Mouse (Mus musculus) splenic B cell, adult 2 months (primary cell): ENCODE measurements around the gene Myo6.

ENCODE experiments used
- DNase-seq: peaks from one replicate; pipeline ENCODE4 v3.0.0-alpha.2; 2011; ENCODE audit warnings: low read depth, low spot score
- H3K27me3 ChIP-seq: 2 replicates; pipeline ENCODE4 v1.6.1; 2012; ENCODE audit warnings: mild to moderate bottlenecking, low read length, moderate library complexity, mixed read lengths; ENCODE audit not compliant: control insufficient read depth, poor library complexity, insufficient read depth, severe bottlenecking
- H3K36me3 ChIP-seq: 2 replicates; pipeline ENCODE4 v1.6.1; 2012; ENCODE audit warnings: mild to moderate bottlenecking, low read length, moderate library complexity, mixed read lengths; ENCODE audit not compliant: control insufficient read depth, poor library complexity, insufficient read depth, severe bottlenecking

Gene Myo6

DNA sequence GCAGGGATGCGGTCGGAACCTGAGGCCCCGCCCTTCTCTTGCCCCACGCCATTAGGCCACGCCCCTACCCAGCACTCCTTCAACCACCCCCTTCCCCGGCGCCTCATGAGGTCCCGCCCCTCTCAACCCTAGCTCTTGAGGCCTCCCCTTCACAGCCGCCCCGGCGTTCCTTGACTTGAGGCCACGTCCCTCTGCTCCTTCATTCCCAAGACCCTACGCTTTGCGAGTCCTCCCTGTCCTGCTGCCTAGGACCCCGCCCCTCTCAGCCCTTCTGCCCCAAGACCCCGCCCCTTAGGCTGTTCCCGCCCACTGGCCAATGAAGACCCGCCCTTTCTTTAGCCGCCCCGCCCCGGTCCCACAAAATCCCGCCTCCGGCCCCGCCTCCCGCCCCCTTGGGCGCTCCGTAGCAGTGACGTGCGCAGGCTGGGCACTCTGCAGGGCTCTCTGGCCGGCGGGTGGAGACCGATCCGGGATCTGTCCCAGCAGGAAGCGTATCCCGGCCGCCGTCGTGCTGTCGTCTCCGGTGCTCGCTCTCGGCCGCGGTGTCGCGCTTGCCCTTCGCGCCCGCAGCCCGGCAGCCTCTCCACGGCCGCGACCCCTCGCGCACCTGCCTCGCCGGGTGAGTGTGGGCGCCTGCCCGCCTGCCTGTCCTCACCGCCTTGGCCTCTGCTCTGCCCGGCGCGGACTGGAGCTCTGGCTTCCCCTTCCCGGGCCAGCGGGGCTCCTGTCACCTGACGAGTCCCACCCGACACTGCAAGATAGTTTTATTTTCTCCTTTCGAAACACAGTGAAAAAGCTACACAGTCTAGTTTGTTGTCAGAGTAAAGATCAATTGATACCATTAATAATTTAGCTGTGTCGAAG lies at the start of gene Myo6:
Myo6 (plus strand) TSS at position 421 of the 864 bp plus-strand sequence.
- no peaks in the 10 kb centered on the region for H3K27me3 ChIP-seq
- peak; percentile 88 for DNase-seq
- H3K36me3 ChIP-seq, result no peaks in the 10 kb centered on the region

DNA sequence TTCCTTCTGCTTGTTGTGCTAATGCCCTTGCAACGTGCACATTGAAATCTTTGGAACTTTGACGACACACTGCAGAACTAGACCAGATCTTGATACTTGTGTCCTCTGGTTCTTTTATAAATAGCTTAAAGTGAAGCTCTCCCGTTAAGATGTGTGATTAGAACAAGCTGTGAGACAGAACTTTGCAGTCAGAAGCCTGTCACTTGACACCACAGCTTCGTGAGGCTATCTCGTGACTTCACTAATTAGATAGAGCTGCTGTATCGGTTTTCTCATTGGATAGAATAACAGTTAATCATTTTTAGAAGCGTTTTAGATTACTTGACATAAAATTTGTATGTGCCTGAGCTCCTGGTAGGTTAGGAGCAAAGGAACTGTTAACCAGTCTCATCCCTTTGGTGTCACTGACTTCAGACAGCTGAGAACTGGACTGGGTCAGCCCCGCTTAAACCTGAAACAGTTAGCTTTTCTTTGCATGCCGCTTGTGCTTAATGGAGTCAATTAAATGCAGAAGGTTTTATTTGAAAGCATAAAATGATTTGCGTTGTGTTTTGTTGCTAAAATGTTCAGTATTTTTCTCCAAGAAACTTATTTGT lies 18.7 kb upstream of the Myo6 start:
- DNase-seq, result no peak
- peaks cover 14% of the 10 kb centered on the region for H3K36me3 ChIP-seq
- H3K27me3 ChIP-seq, result no peaks in the 10 kb centered on the region

DNA sequence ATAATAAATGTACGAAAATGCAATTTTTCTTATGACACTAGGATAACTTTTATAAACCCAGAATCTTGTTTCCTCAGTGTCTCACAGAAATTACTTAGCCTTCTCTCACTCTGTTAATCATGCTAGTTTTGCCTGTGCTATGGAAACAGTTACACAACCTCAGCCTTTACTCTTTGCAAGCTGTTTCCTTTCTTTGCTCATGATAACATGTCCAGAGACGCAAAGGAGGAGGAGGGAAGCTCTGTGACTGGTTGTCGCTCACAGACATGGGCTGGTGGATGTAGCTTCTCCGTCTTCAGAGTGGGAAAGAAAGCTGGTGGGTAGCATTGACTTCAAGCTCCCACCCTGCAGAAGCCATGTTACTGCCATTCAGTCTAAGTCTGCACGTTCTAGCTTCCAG lies 15.2 kb upstream of the Myo6 start:
- Histone ChIP-seq H3K36me3 (0 out of 2 replicates have a peak, but pooled peaks cover 2% of the 10 kb centered on the region), H3K27me3 (no peaks in the 10 kb centered on the region)
- DNase-seq, result no peak

DNA sequence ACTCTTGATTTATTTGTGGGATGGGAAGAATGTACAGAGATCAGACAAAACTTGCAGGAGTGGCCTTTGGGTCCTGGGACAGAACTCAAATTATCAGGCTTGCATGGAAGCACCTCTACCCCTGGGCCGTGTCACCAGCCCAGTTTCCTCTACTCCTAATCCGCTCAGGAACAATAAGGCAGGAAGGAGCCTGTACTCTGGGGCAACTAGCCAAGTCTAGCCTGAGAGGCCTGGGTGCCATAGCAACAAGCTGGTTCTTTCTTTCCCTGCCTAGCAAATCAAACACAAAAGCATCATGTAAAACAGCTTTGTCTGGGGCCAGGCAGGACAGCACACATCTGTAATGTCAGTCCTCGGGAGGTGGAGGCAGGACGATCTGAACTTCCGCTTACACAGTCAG lies 9.6 kb upstream of the Myo6 start:
- Histone ChIP-seq H3K27me3 (no peaks in the 10 kb centered on the region), H3K36me3 (no peaks in the 10 kb centered on the region)
- DNase-seq, result no peak

DNA sequence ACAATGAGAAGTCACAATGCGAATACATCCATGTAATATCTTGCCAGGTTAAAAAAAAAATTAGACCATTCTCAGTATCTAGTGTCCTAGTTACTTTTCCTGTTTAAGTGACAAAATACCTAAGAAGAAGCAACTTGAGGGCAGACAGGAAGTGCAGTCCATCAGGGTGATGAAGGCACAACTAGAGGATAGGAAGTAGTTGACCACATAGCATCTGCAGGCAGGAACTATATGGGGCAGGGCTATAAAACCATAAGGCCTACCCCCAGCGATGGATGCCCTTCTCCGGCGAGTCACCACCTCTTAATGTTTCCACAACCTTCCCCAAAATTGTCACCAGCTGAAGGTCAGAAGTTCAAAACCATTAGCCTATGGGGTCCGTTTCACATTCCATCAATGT lies 8.1 kb upstream of the Myo6 start:
- no peak for DNase-seq
- no peaks in the 10 kb centered on the region for H3K36me3 ChIP-seq
- no peaks in the 10 kb centered on the region for H3K27me3 ChIP-seq

DNA sequence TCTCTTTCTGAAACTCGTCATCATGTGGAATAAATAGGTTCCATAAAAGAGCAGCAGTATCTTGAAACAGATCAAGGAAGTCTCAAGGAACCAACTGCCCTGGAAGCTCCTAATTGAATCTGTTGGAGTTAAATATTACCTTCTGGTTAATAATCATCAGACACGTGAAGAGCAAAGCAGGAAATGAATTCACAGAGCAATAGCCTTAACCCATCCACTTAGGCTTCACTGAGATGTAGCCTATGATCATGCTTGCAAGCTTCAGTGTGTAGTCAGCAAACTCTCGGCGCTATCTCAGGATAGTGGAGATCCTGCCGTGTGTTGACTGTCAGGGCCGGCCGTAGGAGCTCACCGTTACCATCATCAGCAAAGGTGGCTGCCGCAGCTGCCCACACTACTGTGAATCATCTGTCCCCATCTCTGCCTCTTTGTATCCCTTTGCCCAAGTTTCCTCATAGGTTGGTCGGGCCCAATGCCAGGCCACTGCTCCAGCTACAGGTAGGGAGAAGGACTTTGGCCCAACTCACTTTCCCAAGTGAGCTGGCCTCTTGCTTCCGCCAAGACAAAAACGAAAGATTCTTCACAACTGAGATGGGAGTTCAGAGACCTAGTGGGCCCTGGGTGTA lies 6.9 kb upstream of the Myo6 start:
- DNase-seq, result no peak

DNA sequence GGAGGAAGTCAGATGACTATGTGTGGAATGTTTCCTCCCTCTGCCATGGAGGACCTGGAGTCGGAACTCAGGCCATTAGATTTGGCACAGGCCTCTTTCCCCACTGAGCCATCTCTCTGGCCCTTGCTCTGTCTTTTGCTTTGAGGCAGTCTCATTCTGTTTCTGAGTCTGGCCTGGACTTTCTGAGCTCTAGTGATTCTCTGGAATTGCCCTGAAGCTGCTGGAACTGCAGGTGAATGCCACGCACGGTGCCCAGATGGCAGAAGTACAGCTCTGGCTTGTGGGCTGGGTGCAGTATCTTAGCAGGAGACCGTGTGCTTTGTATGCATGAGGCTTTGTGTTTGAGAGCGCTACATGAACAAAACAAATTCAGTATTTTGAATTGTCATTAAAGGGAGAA lies 5.9 kb upstream of the Myo6 start:
- Histone ChIP-seq H3K36me3 (no peaks in the 10 kb centered on the region), H3K27me3 (no peaks in the 10 kb centered on the region)
- no peak for DNase-seq

More for the DNA sequence above, 6.9 kb upstream of the Myo6 start:
- Histone ChIP-seq H3K36me3 (no peaks in the 10 kb centered on the region), H3K27me3 (no peaks in the 10 kb centered on the region)

DNA sequence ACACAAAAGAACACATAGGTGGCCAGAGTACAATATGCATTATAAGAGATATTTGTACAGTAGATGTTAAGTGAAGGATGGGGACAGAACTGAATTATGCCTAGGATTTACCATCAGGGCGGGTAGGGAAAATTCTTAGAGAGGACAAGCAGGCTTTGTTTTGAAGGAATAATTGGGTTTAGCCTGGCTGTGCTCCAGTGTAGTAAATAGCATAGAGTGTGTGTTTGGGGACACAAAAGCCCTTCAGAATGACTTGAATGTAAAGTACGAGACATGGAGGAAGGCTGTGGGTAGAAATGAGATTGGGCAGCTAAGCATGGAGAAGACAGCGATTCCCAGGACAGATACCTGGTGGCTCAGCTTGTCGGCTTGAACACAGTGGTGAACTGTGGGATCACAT lies 3.4 kb upstream of the Myo6 start:
- Histone ChIP-seq H3K27me3 (no peaks in the 10 kb centered on the region), H3K36me3 (no peaks in the 10 kb centered on the region)
- no peak for DNase-seq

DNA sequence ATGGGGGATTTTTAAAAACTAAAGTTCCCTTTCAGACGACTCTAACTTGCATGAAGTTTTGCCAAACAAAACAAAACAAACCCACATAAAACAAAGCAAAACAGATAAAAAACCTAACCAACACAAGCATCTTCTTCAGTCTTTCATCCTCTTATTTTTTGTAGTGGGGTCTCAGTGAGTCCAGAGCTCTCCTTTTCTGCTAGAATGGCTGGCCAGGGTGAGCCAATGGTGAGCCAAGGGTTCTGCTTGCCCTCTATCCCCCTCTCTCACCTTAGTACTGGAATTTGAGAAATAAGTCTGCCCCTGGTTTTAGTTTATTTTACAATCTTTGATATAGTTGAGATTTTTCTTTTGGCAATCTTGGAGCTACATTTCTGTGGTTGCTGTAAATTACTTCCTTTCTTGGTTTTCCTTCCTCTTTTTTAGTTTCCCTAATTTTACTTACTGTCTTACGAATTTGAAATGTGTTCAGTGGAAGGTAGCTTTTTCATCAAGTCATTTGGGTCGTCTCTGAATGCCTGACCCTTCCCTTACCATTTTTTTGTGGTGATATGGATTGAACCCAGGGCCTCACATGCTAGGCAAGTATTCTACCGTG lies 1.6 kb upstream of the Myo6 start:
- H3K36me3 ChIP-seq, result no peaks in the 10 kb centered on the region
- no peaks in the 10 kb centered on the region for H3K27me3 ChIP-seq
- peak; percentile 54 for DNase-seq

DNA sequence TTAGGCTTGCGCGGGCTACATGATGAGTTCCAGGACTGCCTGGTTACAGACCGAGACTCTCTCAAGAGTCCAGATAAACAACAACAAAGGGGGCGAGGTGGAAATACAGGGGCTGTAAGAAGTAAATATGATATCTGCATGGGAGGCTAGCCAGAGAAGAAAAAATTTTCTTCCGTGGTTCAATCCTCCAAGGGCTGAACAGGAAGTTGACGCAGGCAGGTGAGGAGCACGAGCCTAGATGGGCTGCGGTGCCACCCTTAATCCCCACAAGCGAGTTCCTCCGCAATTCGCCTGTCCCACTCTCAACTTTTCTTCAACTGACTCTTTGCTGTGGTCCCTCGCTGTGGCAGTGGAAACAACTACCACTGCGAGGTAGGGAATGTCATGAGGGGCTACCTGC lies 640 bp upstream of the Myo6 start:
- peak; percentile 78 for DNase-seq
- Histone ChIP-seq H3K36me3 (no peaks in the 10 kb centered on the region), H3K27me3 (no peaks in the 10 kb centered on the region)

DNA sequence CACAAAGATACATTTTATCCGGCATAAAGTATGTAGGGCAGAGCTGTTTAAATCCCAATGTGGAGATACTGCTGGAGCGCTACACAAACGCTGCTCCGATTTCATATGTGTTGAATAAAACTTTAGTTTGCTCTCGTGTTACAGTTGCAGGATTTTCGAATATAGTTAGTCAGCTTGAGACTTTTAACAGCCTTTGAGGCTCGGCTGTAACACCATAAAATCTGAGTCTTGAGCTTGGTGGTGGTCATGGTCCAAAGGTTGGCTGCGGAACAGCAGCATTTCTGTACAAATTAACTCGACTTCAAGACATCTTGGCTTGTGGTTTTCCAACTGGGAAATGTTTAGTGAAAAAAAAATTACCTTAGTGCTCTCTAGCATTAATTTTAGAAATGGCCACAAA lies 859 bp downstream of the Myo6 start:
- DNase-seq, result no peak
- no peaks in the 10 kb centered on the region for H3K27me3 ChIP-seq
- H3K36me3 ChIP-seq, result no peaks in the 10 kb centered on the region

DNA sequence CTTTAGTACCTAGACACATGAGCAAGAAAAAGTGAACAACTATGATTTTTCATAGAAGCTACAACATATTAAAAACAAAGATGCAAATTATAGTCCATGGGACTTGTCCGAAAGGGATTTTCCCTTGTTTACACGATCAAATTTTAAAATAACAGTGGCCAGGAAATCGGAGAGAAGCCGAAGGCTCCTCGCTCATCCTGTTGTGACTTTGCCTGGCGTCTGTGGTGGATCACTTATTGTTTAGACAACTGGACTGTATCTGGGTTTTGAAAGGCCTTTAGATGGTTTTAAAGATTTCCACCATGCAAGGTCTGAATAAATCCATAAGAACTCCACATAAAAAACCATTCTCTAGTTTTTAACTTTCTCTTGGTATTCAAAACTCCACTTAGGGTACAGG lies 1.6 kb downstream of the Myo6 start:
- Histone ChIP-seq H3K27me3 (no peaks in the 10 kb centered on the region), H3K36me3 (no peaks in the 10 kb centered on the region)
- DNase-seq, result no peak

DNA sequence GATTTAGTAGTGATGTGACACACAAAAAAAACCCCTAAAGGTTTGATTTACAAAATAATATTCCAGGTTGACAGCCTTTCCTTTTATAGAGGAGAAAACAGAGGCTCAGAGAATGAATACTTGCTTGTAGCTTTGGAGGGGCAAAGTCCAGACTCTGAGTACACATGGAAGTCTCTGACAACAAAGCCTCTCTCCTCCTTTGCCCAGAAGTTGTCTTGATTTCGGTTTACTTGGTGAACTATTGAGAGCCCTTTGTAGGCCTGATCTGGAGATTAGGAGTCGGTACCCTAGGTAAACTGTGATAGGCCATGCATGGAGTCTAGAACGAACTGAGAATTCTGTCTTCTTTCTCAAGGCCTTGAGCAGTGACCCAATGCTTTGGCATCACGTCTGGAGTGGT lies 2.3 kb downstream of the Myo6 start:
- H3K36me3 ChIP-seq, result no peaks in the 10 kb centered on the region
- no peaks in the 10 kb centered on the region for H3K27me3 ChIP-seq
- DNase-seq, result no peak

DNA sequence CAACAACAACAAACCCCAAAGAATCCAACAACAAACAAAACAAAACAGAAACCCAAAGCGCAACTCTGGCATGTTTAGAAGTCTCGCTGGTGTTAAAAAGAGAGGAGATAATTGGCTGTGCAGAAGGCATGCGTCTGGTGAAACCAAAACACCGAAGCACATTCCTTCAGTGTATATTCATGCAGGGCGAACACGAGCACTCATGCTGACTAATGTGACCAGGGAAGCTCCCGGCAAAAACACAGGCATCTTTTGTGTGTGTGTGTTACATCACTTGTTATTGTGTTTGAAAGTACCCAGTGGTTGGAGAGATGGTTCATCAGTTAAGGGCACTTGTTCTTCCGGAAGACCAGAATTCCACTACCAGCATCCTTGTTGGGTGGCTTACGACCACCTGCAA lies 4.7 kb downstream of the Myo6 start:
- Histone ChIP-seq H3K27me3 (no peaks in the 10 kb centered on the region), H3K36me3 (no peaks in the 10 kb centered on the region)
- DNase-seq, result no peak

DNA sequence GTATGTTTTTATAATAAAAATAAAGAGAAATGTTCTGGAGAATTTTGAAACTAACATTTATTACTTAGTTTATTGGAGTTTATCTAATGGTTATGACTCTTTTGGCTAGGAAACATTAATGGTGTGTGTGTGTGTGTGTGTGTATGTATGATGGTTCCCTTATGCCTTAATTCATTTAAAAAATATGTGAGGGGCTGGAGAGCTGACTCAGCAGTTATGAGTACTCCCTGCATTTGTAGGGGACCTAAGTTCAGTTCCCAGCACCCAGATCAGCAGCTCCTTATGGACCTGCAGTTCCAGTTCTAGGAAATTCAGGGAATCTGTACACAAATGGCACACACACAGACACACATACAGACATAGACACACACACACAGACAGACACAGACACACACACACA lies 6.4 kb downstream of the Myo6 start:
- DNase-seq, result no peak
- H3K27me3 ChIP-seq, result no peaks in the 10 kb centered on the region
- H3K36me3 ChIP-seq, result no peaks in the 10 kb centered on the region
